Mouse (Mus musculus) thymus, postnatal 14 days (tissue): ENCODE measurements at regions not wholly inside any gene's neighbourhood (a gene's known extent, or its start where the extent isn't known, plus 50 kb on each side); places are given as distances from the start of the nearest gene placed in this dataset.

Experiments used
- DNase-seq: peaks from one replicate; pipeline ENCODE4 v3.0.0; 2021

DNA sequence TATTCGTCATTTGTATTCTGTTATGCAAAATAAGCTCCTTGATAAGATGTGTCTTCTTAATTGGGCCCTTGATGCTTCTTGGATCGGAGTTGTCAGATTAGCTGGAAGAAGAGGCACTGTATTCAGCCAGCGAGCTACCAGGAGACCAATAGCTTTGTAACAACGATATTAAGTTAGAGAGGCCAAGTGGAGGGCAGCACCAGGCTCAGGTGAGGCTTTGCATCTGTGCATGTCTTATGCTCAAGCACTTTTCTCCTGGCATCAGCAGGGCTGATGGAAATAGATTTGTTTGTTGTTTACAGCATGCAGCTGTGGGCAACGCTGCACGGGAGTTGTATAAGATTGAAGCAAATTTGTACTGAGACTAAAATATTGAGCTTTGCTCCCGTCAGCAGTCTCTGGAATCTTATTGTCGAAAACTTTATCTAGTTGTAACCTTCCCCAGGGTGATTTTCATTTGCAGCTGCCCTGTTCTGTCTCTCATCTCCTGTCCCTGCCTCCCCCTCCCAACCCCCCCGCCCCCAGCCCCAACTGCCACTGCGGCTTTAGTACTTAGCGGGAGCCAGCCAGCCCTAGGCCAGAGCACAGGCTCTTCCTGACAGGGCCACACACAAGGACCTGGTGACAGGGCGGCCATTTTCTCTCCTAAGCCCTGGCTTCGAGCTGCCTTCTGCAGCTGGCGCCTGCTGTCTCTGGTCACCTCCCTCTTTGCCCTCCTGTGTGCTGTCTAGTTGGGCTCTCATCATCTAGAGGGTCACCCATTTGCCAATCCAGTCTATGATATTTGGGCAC is 247.3 kb downstream of the Tshz3 start:
- DNase-seq = no peak

DNA sequence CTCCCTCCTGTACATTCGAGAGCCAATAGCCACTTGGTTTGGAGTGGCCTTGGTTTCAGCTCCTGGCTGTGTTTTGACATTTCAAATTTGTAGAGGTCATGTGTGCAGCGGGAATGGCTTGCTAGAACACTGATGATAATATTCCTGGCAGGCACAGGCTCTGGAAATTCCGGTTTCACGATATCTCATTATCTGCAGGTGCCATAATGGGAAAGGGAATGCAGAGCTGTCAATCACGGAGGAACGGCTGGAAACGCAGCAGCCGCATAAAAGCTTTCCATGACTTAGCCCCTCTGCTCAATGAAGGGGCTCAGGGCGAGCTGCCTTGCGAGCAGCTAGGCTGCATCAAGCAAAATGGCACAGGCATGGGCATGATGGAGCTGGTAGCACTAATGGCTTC is 251.6 kb downstream of the Tshz3 start:
- DNase-seq = no peak

DNA sequence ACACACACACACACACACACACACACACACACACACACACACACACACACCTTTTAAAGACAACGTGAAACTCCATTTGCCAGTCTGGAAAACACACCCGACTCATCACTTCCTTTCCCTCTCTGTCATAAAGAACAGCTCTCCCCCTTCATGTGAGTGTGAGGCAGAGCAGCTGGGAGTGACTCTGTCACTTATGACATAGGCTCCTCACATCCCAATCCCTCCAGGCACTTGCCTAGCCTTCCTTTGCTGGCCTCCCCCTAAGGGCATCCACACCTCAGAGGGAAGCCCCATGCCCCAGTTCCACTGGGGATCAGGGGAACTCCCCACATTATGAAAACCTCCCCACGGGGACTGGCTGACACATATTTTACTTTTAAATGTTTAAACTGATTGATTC is 257.5 kb downstream of the Tshz3 start:
- DNase-seq = no peak

DNA sequence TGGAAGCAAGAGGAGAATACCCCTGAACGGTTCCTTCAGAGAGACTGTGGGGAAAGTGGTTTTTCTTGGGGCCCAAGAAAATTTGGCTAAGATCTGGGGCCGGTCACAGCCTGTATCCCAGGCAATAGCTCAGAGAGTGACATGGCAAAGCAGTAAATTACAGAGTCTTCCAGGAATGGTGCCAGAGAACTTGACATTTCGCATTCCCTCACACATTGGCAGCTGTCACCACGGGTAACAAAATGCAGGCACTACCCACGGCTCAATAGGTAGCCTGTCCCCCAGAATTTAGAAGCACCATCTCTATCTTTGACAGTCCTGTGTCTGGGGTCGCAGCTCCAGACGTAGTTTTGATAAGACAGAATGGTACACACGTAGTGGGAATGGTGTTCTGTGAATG is 260.3 kb downstream of the Tshz3 start:
- no peak for DNase-seq

DNA sequence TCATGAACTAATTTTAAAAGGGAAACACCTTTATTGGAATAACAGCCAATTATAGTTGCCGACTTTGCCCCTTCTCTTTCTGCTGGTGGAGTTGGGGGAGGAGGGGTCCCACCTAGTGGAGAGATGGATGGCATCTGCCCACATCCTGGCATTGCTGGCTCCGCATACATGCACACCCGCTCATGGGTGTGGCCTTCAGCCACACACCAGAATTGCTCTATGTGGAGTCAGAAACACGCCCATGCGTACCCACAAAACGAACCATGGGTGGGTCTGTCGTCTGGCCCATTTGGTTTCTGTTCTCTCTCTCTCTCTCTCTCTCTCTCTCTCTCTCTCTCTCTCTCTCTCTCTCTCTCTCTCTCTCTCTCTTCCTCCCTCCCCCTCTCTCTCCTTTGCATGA is 273.9 kb downstream of the Tshz3 start:
- no peak for DNase-seq

DNA sequence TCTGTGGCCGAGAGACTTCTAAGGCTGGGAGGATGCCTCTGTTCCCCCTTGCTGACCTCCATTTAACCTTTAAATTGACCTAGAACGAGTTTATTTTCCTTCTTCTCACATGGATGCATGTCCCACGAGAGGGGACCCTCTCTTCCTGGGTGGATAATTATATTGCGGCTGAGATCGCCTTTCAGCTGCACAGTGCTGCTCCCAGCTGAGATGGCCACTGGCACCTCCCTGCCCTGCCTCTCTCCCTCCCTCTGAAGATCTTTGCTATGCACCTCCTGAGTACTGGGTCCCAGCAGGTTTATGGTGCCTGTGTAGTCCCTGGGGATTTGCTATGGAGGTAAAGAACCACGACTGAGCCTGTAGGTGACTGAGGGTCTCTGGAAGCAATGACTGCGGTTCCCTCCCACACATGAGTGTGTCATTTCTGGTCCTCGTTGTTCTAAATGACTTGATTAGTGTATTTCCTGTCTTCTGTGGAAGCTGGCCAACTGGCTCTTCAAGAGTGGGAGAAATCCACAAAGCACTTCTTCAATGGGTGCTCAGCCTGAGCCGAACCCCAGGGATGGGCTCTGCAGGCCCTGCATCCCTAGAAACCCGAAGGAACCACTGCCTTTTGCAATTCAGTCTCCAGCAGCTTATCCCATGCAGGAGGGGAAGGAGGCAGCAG is 275.9 kb downstream of the Tshz3 start:
- no peak for DNase-seq

DNA sequence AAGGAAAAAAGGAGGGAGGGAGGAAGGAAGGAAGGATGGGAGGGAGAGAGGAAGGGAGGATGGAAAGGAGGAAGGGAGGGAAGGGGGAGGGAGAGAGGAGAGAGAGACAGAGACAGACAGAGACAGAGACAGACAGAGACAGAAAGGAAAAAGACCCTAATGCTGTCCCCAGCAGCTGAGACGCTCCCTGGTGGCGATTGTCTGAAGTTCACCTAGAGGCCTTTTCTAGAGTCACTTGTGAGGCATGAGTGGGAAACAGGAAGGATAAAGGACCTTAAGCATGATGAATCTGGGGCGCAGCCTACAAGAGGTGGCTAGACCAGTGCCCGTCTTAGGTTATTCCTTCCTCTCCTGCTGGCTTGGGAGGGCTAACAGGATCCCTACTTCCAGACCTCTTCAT is 276.7 kb downstream of the Tshz3 start:
- no peak for DNase-seq

DNA sequence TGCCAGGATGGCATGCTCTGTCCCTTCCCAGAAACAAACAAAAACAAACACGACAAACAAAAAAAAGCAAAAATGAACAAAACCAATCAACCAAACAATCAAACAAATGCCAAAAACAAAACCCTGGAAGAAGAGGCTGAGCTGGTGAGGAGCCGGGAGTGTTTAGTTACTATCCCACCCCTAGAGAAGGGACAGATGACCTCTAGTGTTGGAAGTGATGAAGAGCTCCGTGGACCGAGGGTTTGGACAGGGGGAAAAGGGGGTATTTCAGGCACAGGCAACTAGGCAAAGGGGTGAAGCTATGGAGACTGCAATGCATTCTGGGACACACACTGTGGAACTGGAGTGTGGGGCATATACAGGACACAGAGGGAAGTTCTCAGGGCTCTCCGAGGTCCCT is 277.6 kb downstream of the Tshz3 start:
- no peak for DNase-seq

DNA sequence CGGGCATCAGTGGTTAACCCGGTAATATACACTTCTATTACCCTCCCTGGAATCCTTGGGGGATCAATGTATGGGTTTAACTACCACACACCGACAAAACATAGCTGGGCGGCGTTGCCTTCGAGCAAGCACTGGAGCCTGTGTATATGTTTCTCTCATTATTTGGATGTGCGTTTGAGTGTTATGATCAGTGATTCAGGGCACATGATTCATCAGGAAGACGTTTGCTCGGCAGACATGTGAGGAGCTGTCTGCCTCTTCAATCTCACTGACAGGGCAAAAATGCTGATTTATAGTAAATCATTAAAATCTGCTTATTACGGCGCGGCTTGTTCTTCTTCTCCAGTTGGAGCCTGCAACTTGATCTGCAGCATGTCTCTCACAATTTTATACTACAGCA is 279.9 kb downstream of the Tshz3 start:
- no peak for DNase-seq

DNA sequence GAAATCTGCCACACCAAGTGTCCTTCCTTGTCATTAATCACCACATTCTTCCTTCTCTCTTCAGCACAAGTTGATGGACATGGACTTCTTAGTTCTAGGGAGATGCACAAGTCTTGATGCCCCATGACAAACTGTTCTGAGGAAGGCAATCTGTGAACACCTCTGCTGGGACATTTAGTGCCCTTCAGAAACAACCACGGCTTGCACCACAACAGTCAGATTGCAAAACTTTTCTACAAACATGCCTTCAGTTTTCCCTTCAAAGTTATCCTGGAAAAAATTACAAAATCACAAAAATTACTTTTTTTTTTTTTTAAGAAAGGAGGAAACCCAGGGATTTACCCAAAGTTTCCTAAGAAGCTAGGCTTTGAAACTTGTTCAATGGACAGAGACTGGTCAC is 291.5 kb downstream of the Tshz3 start:
- DNase-seq = no peak

DNA sequence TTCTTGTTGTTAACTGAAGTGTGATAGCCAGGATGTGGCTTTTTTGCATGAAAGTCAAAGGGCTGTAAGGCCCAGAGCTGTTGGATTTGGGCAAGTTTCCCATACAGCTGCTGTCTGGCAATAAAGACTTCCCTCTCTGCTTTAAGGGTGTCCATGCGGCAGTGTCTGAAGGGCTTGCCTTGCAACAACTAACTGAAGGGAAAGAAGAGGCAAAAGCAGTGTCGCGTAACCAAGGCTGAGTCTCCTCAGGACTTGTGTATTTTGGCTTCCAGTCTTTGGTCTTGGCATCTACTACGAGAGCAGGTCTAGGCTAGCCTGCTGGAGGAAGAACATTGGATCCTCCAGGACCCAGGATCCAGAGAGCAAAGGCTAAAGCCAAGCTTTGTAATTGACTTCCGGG is 306.7 kb downstream of the Tshz3 start:
- no peak for DNase-seq

DNA sequence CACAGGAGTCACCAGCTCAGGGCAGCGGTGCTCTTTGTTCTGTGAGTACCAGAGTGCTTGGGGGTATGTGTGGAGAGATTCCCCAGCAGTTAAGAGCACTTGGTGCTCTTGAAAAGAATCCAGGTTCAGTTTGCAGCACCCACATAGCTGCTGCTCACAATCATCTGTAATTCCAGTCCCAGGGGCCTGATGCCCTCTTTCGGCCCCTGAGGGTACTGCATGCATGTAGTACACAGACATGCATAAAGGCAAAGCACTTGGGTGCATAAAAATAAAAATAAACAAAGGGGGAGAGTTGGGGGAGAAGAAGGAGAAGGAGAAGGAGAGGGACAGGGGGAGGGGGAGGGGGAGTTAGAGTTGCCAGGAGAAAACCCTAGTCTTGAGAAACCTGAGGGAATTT is 307.8 kb downstream of the Tshz3 start:
- no peak for DNase-seq

DNA sequence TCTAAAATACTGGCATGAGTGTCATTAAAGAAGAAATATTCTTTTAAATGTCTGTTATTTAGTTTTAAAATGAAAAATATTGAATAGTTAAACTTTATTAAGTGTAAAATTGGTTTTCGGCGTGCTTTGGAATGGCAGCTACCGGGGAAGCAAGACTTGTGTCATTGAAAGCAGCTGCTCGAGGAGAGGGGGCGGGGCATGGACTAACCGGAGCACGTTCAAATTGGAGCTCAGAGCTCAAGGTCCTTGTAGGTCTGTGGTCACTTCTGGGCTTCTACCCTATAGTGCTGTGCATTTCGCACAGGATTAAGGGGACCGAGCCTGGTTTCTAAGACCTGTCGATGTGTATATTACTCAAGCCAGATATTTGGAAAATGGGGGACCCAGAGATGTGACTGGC is 309.0 kb downstream of the Tshz3 start:
- no peak for DNase-seq

DNA sequence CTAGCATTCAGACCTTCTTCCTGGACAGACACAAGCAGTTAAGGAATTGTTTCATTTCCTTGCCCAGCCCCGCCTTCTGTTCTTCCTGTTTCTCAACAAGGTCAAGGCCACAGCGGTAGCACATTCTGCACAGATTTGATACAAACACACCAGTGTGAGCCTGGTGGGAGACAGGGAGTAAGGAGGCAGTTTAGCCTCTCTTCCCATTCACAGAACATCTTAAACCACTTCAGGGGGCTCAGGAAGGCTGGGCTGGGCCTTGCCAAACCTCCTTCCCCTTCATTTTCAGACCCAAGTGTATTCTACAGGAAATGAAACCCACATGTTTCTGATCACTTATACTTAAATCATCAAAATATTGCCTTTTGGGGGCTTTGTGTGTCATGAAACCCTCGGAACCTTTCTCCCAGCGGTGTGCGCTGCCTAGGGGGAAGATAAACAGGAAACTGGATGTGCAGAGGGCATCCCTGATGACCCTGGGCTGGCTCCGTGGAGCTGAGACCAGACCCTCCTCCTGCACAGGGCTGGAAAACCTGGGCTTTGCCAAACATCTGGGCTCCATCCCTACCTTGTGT is 313.3 kb downstream of the Tshz3 start:
- no peak for DNase-seq

DNA sequence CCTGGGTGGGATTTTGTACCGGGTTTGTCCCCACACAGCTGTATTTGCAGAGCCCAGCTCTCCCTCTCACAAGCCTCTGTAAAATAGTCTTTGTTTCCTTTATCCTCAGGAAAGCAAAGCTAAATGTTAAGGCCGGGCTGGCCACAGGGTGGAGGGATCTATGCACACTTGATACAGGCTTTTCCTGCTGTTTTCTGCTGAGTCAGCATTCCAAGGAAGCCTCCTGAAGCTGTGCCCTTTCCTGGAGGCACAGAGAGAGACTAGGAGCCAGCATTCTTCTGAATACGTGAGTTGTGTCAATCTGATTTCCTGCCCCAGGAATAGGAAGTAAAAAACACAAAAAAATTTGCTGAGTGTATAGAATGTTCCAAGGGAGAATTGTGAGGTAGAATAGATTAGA is 322.2 kb downstream of the Tshz3 start:
- DNase-seq = no peak

DNA sequence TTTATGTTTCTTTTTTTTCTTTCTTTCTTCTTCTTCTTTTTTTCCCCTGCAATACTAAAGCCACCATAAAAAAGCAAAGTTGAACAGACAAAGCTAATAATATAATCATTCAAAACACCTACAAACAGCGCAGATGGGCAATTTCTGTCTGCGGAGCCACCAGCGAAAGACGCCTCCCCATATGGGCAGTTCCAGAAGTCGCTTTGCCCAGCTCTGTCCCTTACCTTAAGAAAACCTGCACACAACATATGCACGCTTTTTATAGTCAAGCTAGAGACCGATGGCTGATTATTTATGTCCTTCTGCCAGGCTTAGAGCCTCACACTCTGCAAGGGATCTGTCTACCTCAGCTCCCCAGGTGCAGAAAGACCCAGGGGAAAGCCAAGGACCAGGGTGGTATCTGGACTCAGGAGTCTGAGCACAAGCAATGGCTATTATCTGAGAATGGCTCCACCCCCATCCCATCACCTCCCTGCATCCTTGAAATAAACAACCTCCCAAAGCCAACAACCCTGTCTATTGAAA is 326.6 kb downstream of the Tshz3 start:
- DNase-seq = no peak

DNA sequence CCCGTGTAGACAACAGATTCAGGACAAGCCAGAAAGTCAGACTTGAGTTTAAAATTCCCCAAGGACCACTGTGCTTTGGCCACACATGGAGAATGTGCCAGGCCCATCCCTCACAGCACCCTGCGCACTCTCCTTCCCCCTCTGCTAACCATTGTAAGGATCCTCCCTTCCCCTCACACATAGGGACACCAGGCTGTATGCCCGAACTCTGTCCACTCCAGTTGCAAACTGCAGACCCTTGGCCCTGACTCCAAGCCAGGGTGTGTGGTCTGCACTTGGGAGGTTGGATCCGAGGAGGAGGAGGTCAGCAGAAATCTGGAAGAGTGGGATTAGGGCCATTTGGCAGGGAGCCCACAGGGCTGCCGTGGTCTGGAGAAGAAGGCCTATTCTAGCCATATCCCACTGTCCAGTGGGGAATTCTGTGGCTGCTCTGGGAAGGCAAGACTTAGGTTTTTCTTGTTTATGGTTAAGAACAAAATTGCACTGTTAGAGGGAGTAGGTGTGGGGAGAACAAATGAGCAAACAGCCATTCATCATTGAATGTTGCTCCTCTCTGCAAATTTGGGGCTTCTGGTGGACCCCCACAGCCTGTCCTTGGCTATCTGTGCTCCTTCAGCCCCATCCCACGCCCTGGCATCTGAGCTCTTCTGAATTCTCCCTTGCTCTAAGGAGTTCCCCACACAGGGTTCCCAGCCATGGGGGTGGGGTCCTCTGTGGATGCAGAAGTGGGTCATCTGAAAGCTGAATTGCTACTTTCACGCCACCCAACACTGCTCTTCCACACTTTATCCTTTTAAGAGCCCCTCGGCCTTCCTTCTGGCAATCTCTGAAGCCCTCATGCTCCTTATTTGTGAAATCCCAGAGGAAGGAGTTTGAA is 366.9 kb downstream of the Tshz3 start:
- no peak for DNase-seq

DNA sequence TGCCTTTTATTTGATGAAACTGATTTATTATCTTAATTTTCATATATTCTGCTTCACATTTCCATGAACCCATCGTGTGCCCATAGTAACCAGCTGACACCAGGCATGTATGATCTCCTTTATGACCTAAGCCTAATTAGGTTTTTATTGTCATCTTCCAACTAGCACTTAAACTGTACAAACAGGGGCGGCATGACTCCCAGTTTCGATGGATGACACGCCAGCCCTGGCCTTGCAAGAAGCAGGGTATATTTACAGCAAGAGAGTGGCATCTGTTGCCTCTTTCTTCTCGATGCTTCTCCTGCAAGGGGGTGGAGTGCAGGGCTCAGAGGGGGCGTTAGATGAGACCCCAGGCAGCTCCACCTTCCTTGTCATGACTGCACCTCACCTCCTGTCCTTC is 379.8 kb downstream of the Tshz3 start:
- DNase-seq = no peak

DNA sequence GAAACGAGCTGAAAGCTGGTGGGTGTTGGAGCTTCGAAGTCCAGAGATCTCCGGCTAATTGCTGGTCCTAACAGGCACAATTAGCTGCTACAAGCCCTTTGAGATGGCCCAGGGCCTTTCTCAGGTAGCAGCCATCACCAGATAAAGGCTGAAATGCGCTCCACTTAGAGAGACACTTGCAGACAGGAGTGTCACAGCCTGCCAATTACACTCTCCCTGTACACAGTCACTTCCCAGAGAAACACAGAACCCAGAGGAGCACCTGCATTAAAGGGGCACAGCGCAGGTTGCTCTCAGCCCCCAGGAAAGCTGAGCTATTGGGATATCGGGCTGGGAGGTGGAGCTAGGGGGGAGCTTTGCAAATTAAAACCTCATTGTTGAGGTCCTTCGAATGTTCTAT is 380.2 kb downstream of the Tshz3 start:
- no peak for DNase-seq

DNA sequence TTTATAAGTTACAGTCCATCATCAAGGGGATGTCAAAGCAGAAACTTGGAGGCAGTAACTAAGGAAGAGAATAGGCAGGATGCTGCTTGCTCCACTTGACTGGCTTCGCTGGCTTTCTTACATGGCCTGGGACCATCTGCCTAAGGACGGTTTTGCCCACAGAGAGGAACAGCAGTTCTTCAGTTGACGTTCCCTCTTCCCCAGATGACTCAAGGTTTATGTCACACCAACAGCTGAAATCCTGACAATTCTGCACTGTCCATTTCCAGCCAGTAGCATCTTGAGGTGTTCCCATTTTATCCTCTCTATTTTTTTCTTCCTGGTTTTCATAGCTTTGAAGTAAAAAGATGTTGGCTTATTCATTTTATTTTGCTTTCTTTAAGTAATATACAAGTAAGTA is 391.8 kb downstream of the Tshz3 start:
- DNase-seq = no peak

DNA sequence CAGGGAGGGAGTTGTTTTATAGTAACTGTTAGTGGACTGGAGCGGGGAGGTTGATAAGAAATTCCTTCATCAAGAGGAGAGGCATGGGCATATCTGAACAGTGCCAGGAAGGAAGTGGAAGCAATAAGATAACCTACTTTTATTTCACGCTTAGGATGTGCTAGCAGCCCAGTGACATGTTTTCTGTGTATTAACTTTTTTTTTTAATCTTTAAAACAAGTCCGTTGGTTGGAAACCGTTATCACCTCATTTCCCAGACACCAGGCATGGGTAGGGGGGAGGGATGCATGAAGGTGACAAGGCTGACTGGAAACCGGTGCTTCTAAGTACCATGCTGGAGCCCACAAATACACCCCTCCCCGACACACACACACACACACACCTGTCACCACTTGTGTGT is 394.7 kb downstream of the Tshz3 start:
- no peak for DNase-seq

DNA sequence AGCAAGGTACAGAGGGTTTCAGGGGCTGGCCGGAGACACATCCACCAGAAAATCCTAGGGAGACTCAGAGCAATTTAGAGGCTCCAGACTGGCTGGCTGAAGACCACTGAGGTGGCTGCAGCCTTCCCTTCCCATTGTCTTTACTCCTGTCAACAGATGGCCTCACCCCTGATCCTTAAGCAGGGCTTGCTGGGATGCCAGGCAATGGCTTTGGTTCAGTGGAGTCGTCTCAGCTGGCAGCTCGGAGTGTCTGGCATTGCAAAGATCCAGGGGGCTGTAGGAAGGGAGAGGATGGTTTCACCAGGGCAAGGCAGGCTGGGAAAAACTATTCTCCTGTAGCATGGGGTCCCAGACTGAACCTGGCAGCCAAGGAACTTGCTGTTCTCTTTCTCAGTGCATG is 395.8 kb downstream of the Tshz3 start:
- DNase-seq = no peak

DNA sequence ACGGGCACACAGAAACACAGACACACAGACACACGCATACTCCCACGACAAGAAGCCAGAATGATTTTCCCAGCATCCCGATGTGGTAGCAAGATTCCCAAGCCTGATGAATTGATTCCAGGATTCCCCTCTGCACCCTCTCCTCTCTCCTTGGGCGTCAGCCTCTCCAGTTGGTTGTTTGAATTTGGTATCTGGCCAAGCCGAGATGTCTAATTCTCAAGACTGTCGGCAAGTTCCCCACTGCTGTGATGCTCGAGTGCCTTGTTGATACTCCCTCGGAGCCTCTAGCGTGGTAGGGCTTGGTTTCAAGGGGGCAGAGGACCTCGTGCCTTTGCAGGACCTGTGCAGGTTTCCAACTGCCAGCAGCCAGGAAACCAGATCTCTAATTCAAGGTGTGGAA is 397.9 kb downstream of the Tshz3 start:
- no peak for DNase-seq
